Mouse (Mus musculus): Measurements from ENCODE around the gene Col15a1.

DNA sequence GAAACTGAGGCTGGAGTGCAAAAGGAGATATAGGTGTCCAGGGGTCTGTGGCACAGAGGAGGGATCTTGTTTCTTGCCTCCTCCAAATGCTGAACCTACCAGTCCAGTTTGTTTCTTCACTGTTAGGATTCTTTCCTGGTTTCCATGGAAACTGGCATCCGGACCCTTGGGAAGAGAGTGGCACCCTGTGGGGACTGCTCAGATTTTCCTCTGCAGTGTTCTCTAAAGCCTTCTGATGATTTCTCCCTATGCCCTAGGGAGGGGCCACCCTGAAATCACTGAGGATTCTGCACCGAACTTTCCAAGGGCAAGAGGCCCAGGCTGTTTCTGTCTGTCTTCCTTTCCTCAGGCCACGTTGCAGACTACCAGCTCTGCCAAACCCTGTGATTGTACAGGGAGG, 27.4 kb downstream of the Col15a1 start:
- TF ChIP-seq HCFC1 (IDR thresholded peaks at IDR 0.05; ENCODE audit: borderline replicate concordance, insufficient read depth, low read length) (no peak), CHD2 (IDR thresholded peaks at IDR 0.05; ENCODE audit: low read depth, low read length) (no peak), MAFK (IDR thresholded peaks at IDR 0.05; ENCODE audit: insufficient read depth, low read depth, low read length) (no peak), ZC3H11A (IDR thresholded peaks at IDR 0.05; ENCODE audit: borderline replicate concordance, low read depth, low read length) (no peak), ZNF384 (IDR thresholded peaks at IDR 0.05; ENCODE audit: low read depth, low read length) (no peak)

All from ES-E14 (cell line).